Mouse (Mus musculus) cerebellum, adult 2 months (tissue): ENCODE measurements at regions not wholly inside any gene's neighbourhood (a gene's known extent, or its start where the extent isn't known, plus 50 kb on each side); places are given as distances from the start of the nearest gene placed in this dataset.

Experiments used
- DNase-seq, 2 experiments: peaks; one replicate each; pipeline ENCODE4 v3.0.0; 2021
- H3K27ac ChIP-seq: fragments of 200-500 bp; 2 replicates; pipeline ENCODE4 v1.5.1; 2012; ENCODE audit warnings: low read length, control low read depth, inconsistent platforms; ENCODE audit not compliant: insufficient read depth
- H3K27me3 ChIP-seq: fragments of 200-500 bp; 2 replicates; pipeline ENCODE4 v1.6.1; 2012; ENCODE audit warnings: inconsistent platforms, mild to moderate bottlenecking, low read length, moderate library complexity; ENCODE audit not compliant: control insufficient read depth, insufficient read depth
- H3K4me1 ChIP-seq: fragments of 200-500 bp; 2 replicates; pipeline ENCODE4 v1.6.1; 2011; ENCODE audit warnings: low read length; ENCODE audit not compliant: control insufficient read depth, insufficient read depth
- H3K4me3 ChIP-seq: fragments of 200-500 bp; replicated peaks from 2 replicates; pipeline ENCODE3; 2011; ENCODE audit warnings: mild to moderate bottlenecking, low read depth, low read length, control low read depth; ENCODE audit not compliant: insufficient read depth
- CTCF ChIP-seq: fragments of 200-500 bp; IDR thresholded peaks from 2 replicates; pipeline ENCODE4 v1.5.1; 2011; ENCODE audit warnings: low read depth, mild to moderate bottlenecking, control low read depth, low read length, moderate library complexity, borderline replicate concordance; ENCODE audit not compliant: insufficient read depth
- POLR2A ChIP-seq: fragments of 200-500 bp; IDR thresholded peaks from 2 replicates; pipeline ENCODE4 v1.6.1; 2011; ENCODE audit warnings: low read length, control low read depth, borderline replicate concordance; ENCODE audit not compliant: insufficient read depth
- WGBS: fragments of 180-500 bp; shearing (Covaris S2); methylation state at CpG from one replicate; pipeline ENCODE4 v1.1.7; 2018; 5-methylcytosine and 5-hydroxymethylcytosine counted together

DNA sequence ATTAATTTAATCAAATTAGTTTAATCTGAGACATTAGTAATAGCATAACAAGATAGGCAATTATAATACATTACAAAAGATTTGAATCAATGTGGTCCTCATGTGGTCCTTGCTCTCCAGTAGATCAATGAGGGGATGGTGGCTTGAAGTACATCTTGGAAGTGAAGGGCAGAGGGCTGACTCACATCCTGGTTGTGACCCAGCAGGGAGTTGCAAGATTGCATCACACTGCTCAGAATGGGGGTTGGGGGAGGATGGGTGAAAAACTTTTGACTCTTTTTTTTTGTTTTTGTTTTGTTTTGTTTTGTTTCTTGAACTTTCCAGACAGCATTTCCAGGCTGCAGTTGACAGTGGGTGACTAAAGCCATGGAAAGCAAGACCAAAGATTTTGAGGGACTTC, 191.1 kb upstream of the Dio3 start:
- Histone ChIP-seq H3K4me1 (no peaks in the 10 kb centered on the region), H3K4me3 (no peak overlapping the region), H3K27me3 (no peaks in the 10 kb centered on the region; the same call in 1 of the 2 replicates), H3K27ac (no peak overlapping the region)
- TF ChIP-seq POLR2A, result no peak
- no peak for TF ChIP-seq CTCF
- DNase-seq, result no peak

DNA sequence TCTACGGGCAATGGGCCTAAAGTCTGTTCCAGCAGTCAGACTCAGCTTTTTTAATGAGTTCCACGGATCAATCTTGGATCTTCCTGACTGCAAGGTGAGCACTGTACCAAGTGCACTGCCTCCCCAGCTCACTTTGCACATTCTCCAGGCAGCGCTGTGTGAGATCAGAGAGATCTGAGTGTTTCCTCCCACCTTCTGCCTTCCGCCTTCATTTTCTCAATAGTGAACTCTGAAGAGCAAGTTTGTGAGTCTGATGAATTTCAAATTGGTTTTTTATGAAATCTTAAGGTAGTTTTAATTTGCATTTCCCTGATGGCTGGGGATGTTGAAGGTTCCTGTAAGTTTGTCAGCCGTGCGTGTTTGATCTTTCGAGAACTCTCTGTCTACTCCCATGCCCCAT, 176.7 kb upstream of the Dio3 start:
- no peak for DNase-seq
- no peak overlapping the region for H3K27ac ChIP-seq
- 85% methylated on average over 7 of the region's 7 CpGs for WGBS
- no peaks in the 10 kb centered on the region for H3K27me3 ChIP-seq
- no peak for TF ChIP-seq CTCF
- no peak for TF ChIP-seq POLR2A
- no peaks in the 10 kb centered on the region for H3K4me1 ChIP-seq
- H3K4me3 ChIP-seq, result no peak overlapping the region

DNA sequence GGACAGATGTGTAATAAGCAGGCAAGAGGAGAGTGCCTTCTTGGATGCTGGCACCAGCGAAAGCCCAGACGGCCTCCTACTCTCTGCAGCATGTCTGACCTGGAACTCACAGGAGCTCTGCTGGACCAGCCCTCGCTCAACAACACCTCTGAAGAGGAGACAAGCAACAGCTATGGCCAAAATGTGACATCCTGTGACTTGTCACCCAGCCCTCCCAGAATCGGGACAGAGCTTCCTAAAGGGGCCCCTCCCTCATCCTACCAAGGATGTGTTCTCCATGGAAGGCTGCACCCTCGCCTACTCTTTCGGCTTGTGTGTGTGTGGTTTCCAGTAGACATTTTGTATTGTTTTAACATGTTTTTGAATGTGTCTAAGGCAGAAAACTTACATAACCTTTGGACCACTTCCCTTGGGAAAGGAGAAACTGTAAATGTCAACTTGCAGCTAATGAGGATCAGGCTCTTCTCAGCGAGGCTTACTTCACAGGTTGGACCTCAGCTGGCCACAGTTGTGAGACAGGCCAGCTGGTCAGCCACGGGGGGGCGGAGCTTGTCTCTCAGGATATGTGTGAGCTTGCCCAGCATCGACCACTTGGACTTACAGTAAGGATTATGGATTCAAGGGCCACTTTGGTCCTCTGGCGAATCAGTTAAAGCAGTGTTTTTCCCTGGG, 166.7 kb upstream of the Dio3 start:
- Histone ChIP-seq H3K27ac (no peak overlapping the region), H3K4me3 (no peak overlapping the region), H3K4me1 (no peaks in the 10 kb centered on the region), H3K27me3 (no peaks in the 10 kb centered on the region)
- TF ChIP-seq POLR2A (no peak), CTCF (no peak)
- WGBS, result 44% methylated on average over 11 of the region's 11 CpGs
- no peak for DNase-seq

DNA sequence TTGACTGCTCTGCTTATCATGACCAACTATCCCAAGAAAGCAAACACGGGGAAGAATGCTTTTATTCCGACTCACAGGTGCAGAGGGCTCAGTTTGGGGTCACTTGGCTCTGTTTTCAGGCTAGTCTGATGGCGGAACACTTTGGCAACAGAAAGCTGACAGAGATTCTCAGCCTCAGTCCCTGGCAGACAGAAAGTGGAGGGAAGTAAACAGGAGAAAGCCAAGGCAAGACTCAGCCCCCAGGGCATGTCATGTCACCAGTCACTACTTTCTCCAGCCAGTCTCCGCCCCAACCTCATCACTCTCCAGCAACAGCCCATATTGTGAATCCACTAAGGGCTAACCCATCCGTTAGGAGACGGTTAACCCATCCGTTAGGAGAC, 166.2 kb upstream of the Dio3 start:
- no peaks in the 10 kb centered on the region for H3K27me3 ChIP-seq

DNA sequence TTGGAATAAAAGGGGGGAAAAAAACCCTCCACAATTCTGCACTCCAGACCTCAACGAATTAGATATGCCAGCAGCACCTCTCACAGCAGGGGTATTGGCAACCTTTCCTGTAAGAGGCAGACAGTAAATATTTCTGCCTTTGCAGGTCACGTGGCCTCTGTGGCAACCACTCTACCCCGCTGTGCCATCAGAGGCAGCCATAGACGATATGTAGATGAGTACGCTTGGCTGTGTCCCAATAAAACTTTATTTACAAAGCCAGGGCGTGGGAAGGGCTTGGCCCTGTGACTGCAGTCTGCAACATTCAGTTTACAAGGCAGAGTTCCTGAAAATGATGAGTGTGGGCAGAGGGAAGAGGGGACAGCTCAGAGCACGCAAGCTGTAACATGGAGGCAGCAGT, 158.7 kb upstream of the Dio3 start:
- TF ChIP-seq POLR2A, result no peak
- TF ChIP-seq CTCF, result no peak
- Histone ChIP-seq H3K4me3 (no peak overlapping the region), H3K27ac (no peak overlapping the region), H3K27me3 (no peaks in the 10 kb centered on the region), H3K4me1 (no peaks in the 10 kb centered on the region; the same call in 1 of the 2 replicates)
- 9% methylated on average over 7 of the region's 7 CpGs for WGBS
- peak in 1 of 2 experiments; percentile 20 for DNase-seq

More for the DNA sequence above, 166.2 kb upstream of the Dio3 start:
- Histone ChIP-seq H3K4me3 (no peak overlapping the region), H3K27ac (no peak overlapping the region), H3K4me1 (no peaks in the 10 kb centered on the region)
- WGBS, result 48% methylated on average over 7 of the region's 7 CpGs
- DNase-seq, result no peak
- TF ChIP-seq CTCF, result no peak

DNA sequence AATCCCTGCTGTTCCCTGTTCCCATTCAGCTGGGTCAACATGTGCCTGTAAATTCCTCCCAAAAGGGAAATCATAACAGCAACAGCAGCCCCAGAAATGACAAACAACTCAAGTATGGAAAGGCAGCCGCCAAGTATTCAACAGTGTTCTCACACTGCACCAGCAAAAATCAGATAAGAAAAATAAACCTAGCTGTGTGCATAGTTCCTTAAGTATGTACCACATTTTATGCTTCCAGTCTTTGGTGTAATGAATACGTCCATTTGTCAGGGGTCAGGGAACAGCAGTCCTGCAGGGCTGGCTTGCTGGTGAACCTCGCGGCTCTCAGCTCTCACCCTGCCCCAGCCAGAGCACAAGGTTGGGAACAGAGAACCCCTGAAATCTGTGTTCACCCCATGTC, 155.9 kb upstream of the Dio3 start:
- DNase-seq, result no peak
- no peaks in the 10 kb centered on the region; the same call in 1 of the 2 replicates for H3K4me1 ChIP-seq
- 83% methylated on average over 4 of the region's 4 CpGs for WGBS
- H3K27ac ChIP-seq, result no peak overlapping the region
- TF ChIP-seq POLR2A (no peak), CTCF (no peak)
- H3K4me3 ChIP-seq, result no peak overlapping the region
- H3K27me3 ChIP-seq, result no peaks in the 10 kb centered on the region

DNA sequence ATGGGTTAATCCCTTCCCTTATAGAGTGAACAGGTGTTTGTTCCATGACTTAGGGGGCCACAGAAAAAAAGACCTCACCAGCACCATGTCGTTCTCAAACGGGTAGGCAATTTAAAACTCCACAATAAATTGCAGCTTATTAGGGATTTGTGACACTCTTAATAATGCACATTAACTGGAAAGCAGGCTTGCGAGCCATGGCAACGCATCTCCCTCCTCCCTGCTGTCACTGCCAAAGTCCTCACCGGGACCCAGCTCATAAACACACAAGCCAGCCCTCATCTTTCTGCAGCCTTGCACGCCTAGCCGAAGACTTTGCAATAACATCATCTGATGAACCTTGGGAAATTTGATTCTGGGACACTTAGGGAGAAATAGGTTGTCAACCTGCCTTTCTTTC, 152.3 kb upstream of the Dio3 start:
- TF ChIP-seq CTCF (no peak), POLR2A (no peak)
- Histone ChIP-seq H3K27ac (no peak overlapping the region), H3K4me1 (no peaks in the 10 kb centered on the region), H3K27me3 (no peaks in the 10 kb centered on the region), H3K4me3 (no peak overlapping the region)
- DNase-seq, result no peak
- 33% methylated on average over 7 of the region's 7 CpGs for WGBS

DNA sequence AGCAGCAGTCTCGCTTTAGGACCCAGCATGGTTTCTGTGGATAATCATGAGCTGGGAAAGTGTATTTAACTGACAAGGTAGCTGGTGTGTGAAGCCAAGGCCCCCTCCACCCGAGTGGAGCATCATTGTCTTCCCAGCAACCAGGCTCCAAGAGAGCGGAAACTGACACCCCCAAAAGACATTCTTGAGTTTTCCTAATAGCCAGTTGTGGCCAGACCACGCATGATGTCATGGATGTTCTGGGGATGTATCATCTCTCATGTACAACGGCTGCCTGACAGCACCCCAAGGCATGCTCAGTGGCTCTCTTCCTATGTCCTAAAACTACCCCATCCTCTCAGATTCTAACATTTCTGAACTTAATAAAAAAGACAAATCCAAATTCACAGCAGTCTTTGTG, 133.5 kb upstream of the Dio3 start:
- no peak for DNase-seq
- Histone ChIP-seq H3K4me1 (no peaks in the 10 kb centered on the region), H3K27me3 (no peaks in the 10 kb centered on the region), H3K4me3 (no peak overlapping the region), H3K27ac (no peak overlapping the region)
- no peak for TF ChIP-seq CTCF
- no peak for TF ChIP-seq POLR2A
- WGBS, result 51% methylated on average over 5 of the region's 5 CpGs
